Mouse (Mus musculus) adrenal gland, postnatal 10 days (tissue): ENCODE data around the gene Smarca2. TPM values are rescaled to one million over a fixed set of nuclear protein-coding genes. Genes with fewer than 3 reads are reported as not detected.
A peak's percentile ranks its signal among the peaks of the same experiment; 100 is the strongest.
"Not testable (repeated sequence)": the region's sequence is repeated elsewhere in the genome, so short reads cannot be mapped to it uniquely, and the experiment has no call there.

Experiments
- DNase-seq: peaks from one replicate; pipeline ENCODE4 v3.0.0; 2021; ENCODE audit warnings: mixed read lengths
- total RNA-seq, 2 experiments: library from RNA; stranded (reverse); gene quantifications; 2 replicates each; pipeline ENCODE4 v1.2.3; 2021

Gene Smarca2
- total RNA-seq, 2 experiments from 2014 or later, result 66.7 to 78.1 TPM

GRCm38 (mm10) chr19:26697107-26697506, 92.3 kb downstream of the Smarca2 start:
- no peak for DNase-seq

DNA sequence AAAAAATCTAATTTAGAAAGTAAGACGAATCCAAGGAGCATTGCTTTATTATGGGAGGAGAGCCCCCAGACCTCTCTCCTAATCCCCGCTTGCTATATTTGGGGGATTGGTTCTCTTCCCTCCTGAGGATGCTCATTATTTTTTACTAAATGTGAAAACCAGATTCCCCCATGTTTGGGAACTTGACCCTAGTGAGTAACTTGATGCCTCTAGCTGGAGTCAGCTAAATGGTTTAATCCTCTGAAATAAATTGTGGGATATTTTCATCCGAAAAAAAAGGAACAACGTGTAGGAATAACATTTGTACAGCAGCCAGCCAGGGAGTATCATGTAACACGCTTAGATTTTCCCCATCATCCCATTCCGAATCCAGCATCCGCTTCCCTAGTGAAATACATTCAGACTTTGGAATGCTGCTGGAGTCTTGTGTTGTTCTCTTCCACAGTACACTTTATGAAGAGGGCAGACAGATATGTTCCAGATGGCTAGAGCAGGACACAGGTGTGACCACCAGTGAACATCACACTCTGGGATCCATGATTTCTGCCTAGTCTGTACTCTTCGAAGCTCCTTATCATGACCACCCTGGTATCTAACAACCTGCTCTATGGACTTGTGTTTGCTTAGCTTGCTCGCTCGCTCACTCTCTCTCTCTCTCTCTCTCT, 99.8 kb downstream of the Smarca2 start:
- no peak for DNase-seq

- peak; percentile 30 for DNase-seq
Observed at GRCm38 (mm10) chr19:26706910-26707309, 102.1 kb downstream of the Smarca2 start.

DNA sequence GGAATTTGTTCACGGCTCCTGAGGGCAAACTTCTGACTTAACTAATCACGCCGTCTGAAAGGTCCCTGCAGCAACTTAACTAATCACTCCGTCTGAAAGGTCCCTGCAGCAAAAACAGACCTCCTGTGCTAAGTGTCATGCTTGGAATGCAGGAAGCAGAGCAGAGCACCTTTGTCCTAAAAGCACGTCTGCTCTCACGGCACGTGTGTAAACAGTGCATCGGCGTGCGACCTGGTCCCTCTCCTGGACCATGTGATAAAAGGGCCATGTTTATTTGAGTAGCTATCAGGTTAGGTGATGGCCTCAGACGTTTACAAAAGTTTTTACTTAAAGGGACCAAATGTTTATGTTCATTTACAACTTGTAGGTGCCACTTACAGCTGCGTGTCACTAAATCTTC, 104.2 kb downstream of the Smarca2 start:
- DNase-seq, result no peak

DNA sequence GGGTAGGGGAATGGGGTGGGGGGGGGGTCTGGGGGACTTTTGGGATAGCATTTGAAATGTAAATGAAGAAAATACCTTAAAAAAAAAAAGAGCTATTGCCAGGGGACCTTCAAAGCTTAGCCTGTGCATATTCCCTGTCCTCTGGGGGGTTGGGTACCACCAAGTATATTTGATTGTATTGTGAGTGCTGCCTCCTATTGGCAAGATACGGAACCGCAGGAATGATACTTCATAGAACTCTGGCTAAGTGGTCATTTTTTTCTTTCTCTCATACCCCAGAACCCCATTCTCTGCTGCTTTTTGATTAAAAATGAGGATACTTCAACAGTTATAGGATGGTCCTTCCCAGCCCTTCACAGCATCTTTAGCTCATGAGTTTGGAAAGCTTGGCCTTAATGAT, 106.4 kb downstream of the Smarca2 start:
- peak; percentile 37 for DNase-seq

GRCm38 (mm10) chr19:26716217-26716616, 111.4 kb downstream of the Smarca2 start:
- DNase-seq, result peak; percentile 73

GRCm38 (mm10) chr19:26718221-26718620, 113.4 kb downstream of the Smarca2 start:
- peak; percentile 76 for DNase-seq

DNA sequence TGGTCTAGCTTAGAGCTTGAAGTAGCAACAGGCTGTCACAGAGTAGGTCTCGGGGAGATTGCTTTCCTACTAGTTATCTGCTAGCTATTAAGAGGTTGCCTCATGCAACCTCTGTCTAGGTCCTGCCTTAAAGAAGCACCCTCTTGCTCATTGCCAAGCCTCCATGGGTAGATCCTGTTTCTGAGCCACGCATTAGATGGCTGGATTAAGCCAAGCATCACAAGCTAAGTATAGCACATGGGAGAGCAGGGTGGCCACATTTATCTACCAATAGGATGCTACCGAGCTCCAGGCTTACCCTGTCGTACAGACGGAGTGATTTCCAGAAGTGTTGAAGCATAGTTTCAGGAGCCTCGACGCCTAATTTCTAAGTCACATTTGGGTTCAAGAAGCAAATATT, 114.3 kb downstream of the Smarca2 start:
- no peak for DNase-seq

DNA sequence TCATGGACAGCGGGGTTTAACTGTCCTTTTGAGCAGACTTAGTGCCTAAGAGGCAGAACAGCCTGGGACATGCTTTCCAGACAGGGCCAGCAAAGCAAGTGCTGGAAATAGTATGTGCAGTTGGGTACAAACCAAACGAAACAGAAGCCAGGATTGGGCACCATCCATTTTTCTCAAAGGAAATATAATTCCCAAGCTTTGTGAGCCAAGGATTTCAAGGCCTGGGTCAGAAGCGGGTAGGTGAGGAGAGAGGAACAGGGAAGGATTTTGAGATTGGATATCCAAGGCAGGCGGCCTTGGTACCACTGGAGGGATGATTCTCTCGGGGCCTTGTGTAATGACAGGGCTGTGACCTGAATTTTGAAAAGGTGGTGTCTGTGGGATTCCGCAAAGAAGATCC, 116.9 kb downstream of the Smarca2 start:
- no peak for DNase-seq

DNA sequence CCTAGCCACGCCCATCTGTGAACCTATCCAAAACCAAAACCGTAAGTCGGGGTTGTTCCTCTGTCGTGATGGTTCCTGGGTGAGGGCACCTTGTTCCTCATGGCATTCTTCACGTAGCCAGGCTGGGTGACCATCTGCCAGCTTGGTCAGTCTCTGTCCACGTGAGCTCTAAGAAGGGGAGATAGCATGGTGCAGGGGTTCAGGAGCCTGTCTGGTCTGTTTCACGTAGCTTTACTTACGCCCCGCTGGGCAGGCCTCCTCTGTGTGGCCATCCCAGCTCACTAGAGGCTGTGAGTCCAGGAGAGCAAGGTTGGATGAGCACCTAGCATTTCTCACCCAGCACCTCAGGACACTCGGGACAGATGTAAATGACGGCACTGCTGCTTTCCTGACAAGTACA, 119.0 kb downstream of the Smarca2 start:
- DNase-seq, result no peak

DNA sequence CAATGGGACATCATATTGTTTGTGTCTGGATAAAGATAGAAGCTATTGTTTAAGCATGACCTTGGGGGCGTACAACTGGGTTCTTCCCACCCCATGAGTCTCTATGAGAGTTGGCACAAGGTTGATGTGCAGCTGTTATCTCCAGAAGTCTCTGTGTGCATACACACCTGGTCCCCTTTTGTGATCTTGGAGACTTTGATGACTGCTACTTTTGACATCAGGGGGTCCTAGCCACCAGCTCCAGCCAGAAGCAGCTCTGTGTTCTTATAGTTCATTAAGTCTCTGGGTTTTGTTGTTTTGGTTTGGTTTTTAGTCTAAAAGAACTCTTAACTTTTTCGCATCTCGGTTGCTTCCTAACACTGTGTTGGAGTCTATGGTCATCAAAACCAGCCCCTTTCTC, 119.8 kb downstream of the Smarca2 start:
- DNase-seq, result no peak

DNA sequence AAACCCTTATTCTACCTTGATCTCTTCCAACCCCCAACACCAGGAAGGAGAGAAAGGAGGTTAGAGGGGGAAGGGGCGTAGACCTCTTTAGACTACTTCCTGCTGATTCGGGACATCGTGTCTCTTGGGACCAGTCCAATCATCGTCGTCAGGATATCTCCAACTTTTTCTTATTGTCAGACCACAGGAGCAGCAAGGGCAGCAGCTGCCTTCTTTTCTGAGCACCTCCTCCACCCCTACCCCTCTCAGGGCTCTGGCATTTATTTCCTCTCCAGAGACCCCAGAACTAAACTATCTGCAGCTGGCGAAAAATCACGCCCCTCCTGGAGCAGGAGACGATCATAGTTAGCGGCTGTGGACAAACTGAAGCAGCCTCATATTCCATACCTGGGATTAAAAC, 122.9 kb downstream of the Smarca2 start:
- no peak for DNase-seq

- no peak for DNase-seq
Observed at GRCm38 (mm10) chr19:26730486-26730885, 125.6 kb downstream of the Smarca2 start.

- no peak for DNase-seq
Observed at GRCm38 (mm10) chr19:26731121-26731520, 126.3 kb downstream of the Smarca2 start.

- DNase-seq, result no peak
Observed at GRCm38 (mm10) chr19:26731809-26732208, 127.0 kb downstream of the Smarca2 start.

DNA sequence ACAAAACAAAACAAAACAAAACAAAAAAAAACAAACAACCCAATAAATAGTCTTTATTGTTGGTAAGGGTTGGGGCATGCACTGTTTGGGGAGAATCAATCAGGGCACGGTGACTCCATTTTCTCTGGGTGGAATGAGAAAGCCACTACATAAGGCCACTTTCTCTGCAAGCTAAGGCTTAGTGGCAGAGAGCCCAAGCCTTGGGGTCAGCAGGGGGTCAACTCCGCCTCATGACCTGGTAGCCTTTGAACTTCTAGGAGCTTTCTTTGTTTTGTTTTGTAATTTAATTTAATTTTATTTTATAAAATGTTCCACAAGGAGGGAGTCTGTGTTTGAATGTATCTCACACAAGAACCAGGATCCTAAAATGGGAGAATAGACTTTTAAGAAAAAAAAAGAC, 128.2 kb downstream of the Smarca2 start:
- DNase-seq, result no peak

DNA sequence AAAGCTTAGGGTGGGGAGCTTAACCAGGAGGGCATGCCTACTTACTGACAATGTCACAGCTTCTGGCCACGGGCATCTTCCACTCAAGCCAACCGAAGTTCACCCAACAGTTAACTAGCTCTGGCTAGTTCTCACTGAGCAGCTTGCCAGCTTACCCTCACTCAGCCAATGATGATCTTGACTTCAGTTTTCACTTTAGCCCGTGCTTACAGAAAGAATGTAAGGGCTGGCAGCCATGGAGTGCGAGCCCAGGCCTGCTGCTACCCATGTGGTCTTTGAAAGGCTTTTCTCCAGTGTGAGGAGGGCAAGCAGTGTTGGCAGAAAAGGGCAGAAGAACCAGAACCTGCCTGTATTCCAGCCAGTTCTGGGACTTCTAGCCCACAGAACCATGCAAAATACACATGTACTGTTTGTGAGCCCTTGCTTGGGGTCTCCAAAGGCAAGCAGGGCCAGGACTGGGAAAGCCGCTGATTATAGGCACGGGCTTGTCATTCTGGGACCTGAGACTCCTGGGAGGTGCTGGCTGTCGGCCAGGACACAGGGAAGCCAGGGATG, 128.8 kb downstream of the Smarca2 start:
- no peak for DNase-seq

GRCm38 (mm10) chr19:26734704-26735109, 129.9 kb downstream of the Smarca2 start:
- DNase-seq, result no peak

- DNase-seq, result not testable (repeated sequence)
Observed at GRCm38 (mm10) chr19:26745021-26745420, 140.2 kb downstream of the Smarca2 start.

DNA sequence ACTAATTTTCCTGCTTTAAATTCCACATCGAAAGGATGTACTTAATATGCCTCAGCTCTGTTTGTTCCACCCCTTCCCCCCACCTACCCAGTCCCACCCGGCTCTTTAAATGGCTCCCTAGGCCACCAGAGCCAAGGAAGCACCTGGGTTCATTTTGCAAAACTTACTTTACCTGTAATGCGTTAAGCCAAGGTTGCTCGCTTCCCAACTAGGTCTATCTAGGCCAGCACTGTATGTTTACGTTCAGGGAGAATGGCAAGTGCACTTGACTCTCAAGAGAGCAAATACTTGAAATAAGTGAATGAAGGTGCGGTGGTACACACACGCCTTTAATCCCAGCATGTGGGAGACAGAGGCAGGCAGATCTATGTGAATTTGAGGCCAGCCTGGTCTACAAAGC, 140.7 kb downstream of the Smarca2 start:
- no peak for DNase-seq

- no peak for DNase-seq
Observed at GRCm38 (mm10) chr19:26746290-26746689, 141.4 kb downstream of the Smarca2 start.

GRCm38 (mm10) chr19:26746709-26747467, 142.0 kb downstream of the Smarca2 start:
- no peak for DNase-seq
